Mouse (Mus musculus) testis, adult 2 months (tissue): Measurements from ENCODE around the gene Arhgef39.

Experiments used
- CTCF ChIP-seq: fragments of 200-500 bp; IDR thresholded peaks from 2 replicates; pipeline ENCODE4 v1.5.1; 2012; ENCODE audit warnings: low read depth, mild to moderate bottlenecking, inconsistent platforms, low read length, moderate library complexity; ENCODE audit not compliant: control insufficient read depth, insufficient read depth, insufficient replicate concordance
- POLR2A ChIP-seq: fragments of 200-500 bp; IDR thresholded peaks from 2 replicates; pipeline ENCODE4 v1.6.1; 2012; ENCODE audit warnings: low read depth, mild to moderate bottlenecking, inconsistent platforms, low read length, moderate library complexity; ENCODE audit not compliant: control insufficient read depth

- TF ChIP-seq CTCF (no peak), POLR2A (no peak)
Observed at GRCm38 (mm10) chr4:43533270-43533669, 33.8 kb upstream of the Arhgef39 start.
